Mouse (Mus musculus) megakaryocyte, embryonic 14.5 days (primary cell): ENCODE measurements around the gene Gstp2. TPM values are rescaled to one million over a fixed set of nuclear protein-coding genes. Genes with fewer than 3 reads are reported as not detected.
A peak's percentile ranks its signal among the peaks of the same experiment; 100 is the strongest.

Experiments used
- H3K27me3 ChIP-seq: replicated peaks from 2 replicates; pipeline ENCODE3; 2012; ENCODE audit warnings: inconsistent platforms
- H3K36me3 ChIP-seq: replicated peaks from 2 replicates; pipeline ENCODE3; 2012; ENCODE audit warnings: low read length, inconsistent platforms, mixed read lengths
- H3K4me1 ChIP-seq: 2 replicates; pipeline ENCODE4 v1.6.1; 2012; ENCODE audit warnings: inconsistent platforms
- H3K4me3 ChIP-seq: replicated peaks from 2 replicates; pipeline ENCODE3; 2012; ENCODE audit warnings: moderate library complexity, mild to moderate bottlenecking, inconsistent platforms
- H3K9me3 ChIP-seq: 2 replicates; pipeline ENCODE4 v1.6.1; 2012; ENCODE audit warnings: inconsistent platforms
- FLI1 ChIP-seq: IDR thresholded peaks from 2 replicates; pipeline ENCODE4 v1.6.1; 2012; ENCODE audit warnings: low read length, inconsistent platforms, mixed read lengths
- GATA1 ChIP-seq: IDR thresholded peaks from 3 replicates; pipeline ENCODE4 v1.6.1; 2012; ENCODE audit warnings: mixed read lengths, low read length, inconsistent platforms, borderline replicate concordance
- polyA plus RNA-seq: library from polyadenylated mRNA; stranded (reverse); fragments of >175 nt; gene quantifications from 2 replicates; pipeline ENCODE4 v1.2.3, GENCODE M21; 2012; ENCODE audit warnings: low replicate concordance; ENCODE audit not compliant: insufficient read depth

Gene Gstp2
- polyA plus RNA-seq, 1 experiment: not detected

- Histone ChIP-seq H3K4me3 (peak within 1 kb of the TSS; percentile 26), H3K9me3 (peaks cover 6% of the 10 kb centered on the region), H3K4me1 (peaks cover 28% of the 10 kb centered on the region), H3K27me3 (peaks cover 53% of the 10 kb centered on the region), H3K36me3 (no peaks in the 10 kb centered on the region)
- TF ChIP-seq FLI1: no peak
- TF ChIP-seq GATA1: no peak
Measured at GRCm38 (mm10) chr19:3992416-3992815, 53.4 kb downstream of the Gstp2 start, which contains the start of gene Tbx10. Tbx10 (plus strand) TSS chr19:3992752.

GRCm38 (mm10) chr19:3991966-3992365 lies 53.9 kb downstream of the Gstp2 start:
- Histone ChIP-seq H3K4me3 (no peak overlapping the region), H3K4me1 (peaks cover 28% of the 10 kb centered on the region), H3K9me3 (peaks cover 6% of the 10 kb centered on the region), H3K36me3 (no peaks in the 10 kb centered on the region), H3K27me3 (peaks cover 51% of the 10 kb centered on the region)
- no peak for TF ChIP-seq FLI1
- TF ChIP-seq GATA1: no peak

- TF ChIP-seq FLI1 (no peak), GATA1 (no peak)
- Histone ChIP-seq H3K4me3 (no peak overlapping the region), H3K9me3 (peaks cover 6% of the 10 kb centered on the region), H3K27me3 (peaks cover 49% of the 10 kb centered on the region), H3K4me1 (peaks cover 28% of the 10 kb centered on the region), H3K36me3 (no peaks in the 10 kb centered on the region)
Measured at GRCm38 (mm10) chr19:3991562-3991961, 54.3 kb downstream of the Gstp2 start.

GRCm38 (mm10) chr19:3990804-3991203 lies 55.0 kb downstream of the Gstp2 start:
- Histone ChIP-seq H3K36me3 (no peaks in the 10 kb centered on the region), H3K9me3 (peaks cover 6% of the 10 kb centered on the region), H3K4me1 (peaks cover 28% of the 10 kb centered on the region), H3K4me3 (no peak overlapping the region), H3K27me3 (peaks cover 41% of the 10 kb centered on the region)
- no peak for TF ChIP-seq GATA1
- no peak for TF ChIP-seq FLI1

Other genes starting within 250 kb of the Gstp2 start
- 6.8 and 18.7 TPM in 2 replicates for gene Chka, start 194.2 kb downstream of the Gstp2 start, polyA plus RNA-seq
- gene Tcirg1, start 138.9 kb downstream of the Gstp2 start, polyA plus RNA-seq: 39.3 and 78.0 TPM in 2 replicates
- 38.8 and 142 TPM in 2 replicates for gene Ndufs8, start 133.2 kb downstream of the Gstp2 start, polyA plus RNA-seq
- 2.8 TPM in 1 of 2 replicates, not detected in the other for gene Aldh3b1, start 116.2 kb downstream of the Gstp2 start, polyA plus RNA-seq
- 30.5 and 188 TPM in 2 replicates for gene Unc93b1, start 110.8 kb downstream of the Gstp2 start, polyA plus RNA-seq
- gene Aldh3b3, start 87.4 kb downstream of the Gstp2 start, polyA plus RNA-seq: 0.04 TPM in 1 of 2 replicates, not detected in the other
- gene Aldh3b2, start 73.7 kb downstream of the Gstp2 start, polyA plus RNA-seq: not detected in 2 replicates
- gene Acy3, start 59.5 kb downstream of the Gstp2 start, polyA plus RNA-seq: 6.4 TPM in 1 of 2 replicates, not detected in the other
- gene Tbx10, start 53.3 kb downstream of the Gstp2 start, polyA plus RNA-seq: not detected in 2 replicates
- 11.7 and 19.3 TPM in 2 replicates for gene Nudt8, start 45.4 kb downstream of the Gstp2 start, polyA plus RNA-seq
- 0.74 and 0.93 TPM in 2 replicates for gene Gm49405, start 45.4 kb downstream of the Gstp2 start, polyA plus RNA-seq
- 2.7 and 7.3 TPM in 2 replicates for gene Doc2g, start 42.7 kb downstream of the Gstp2 start, polyA plus RNA-seq
- 111 and 122 TPM in 2 replicates for gene Ndufv1, start 33.2 kb downstream of the Gstp2 start, polyA plus RNA-seq
- gene Gstp1, start 8.0 kb downstream of the Gstp2 start, polyA plus RNA-seq: 128 and 173 TPM in 2 replicates
- gene Gstp3, start 13.5 kb upstream of the Gstp2 start, polyA plus RNA-seq: not detected in 2 replicates
- gene Cabp2, start 35.6 kb upstream of the Gstp2 start, polyA plus RNA-seq: not detected in 2 replicates
- gene Cdk2ap2, start 51.2 kb upstream of the Gstp2 start, polyA plus RNA-seq: 140 and 181 TPM in 2 replicates
- gene Pitpnm1, start 54.0 kb upstream of the Gstp2 start, polyA plus RNA-seq: 122 and 153 TPM in 2 replicates
- 293 and 434 TPM in 2 replicates for gene Aip, start 79.8 kb upstream of the Gstp2 start, polyA plus RNA-seq
- gene Gpr152, start 93.8 kb upstream of the Gstp2 start, polyA plus RNA-seq: not detected in 2 replicates
- gene Cabp4, start 98.0 kb upstream of the Gstp2 start, polyA plus RNA-seq: 0.51 and 1.2 TPM in 2 replicates
- 110 and 364 TPM in 2 replicates for gene Coro1b, start 102.6 kb upstream of the Gstp2 start, polyA plus RNA-seq
- gene Ptprcap, start 107.6 kb upstream of the Gstp2 start, polyA plus RNA-seq: 777 and 793 TPM in 2 replicates
- gene Rps6kb2, start 117.3 kb upstream of the Gstp2 start, polyA plus RNA-seq: 108 and 492 TPM in 2 replicates
- 1.3 and 5.6 TPM in 2 replicates for gene Carns1, start 129.5 kb upstream of the Gstp2 start, polyA plus RNA-seq
- gene Tbc1d10c, start 145.3 kb upstream of the Gstp2 start, polyA plus RNA-seq: 24.1 and 31.5 TPM in 2 replicates
- gene Ppp1ca, start 146.0 kb upstream of the Gstp2 start, polyA plus RNA-seq: 268 and 792 TPM in 2 replicates
- 22.1 and 24.3 TPM in 2 replicates for gene Rad9a, start 155.6 kb upstream of the Gstp2 start, polyA plus RNA-seq
- gene Clcf1, start 168.2 kb upstream of the Gstp2 start, polyA plus RNA-seq: 0.09 and 2.0 TPM in 2 replicates
- gene AC109138.7, start 168.3 kb upstream of the Gstp2 start, polyA plus RNA-seq: 8.5 and 73.0 TPM in 2 replicates
- gene Pold4, start 185.9 kb upstream of the Gstp2 start, polyA plus RNA-seq: 67.5 and 91.7 TPM in 2 replicates
- 16.5 and 28.6 TPM in 2 replicates for gene Ssh3, start 223.2 kb upstream of the Gstp2 start, polyA plus RNA-seq
- 5.6 TPM in 1 of 2 replicates, not detected in the other for gene Ankrd13d, start 237.1 kb upstream of the Gstp2 start, polyA plus RNA-seq